Mouse (Mus musculus): ENCODE measurements around the gene Bpifb1.
"Not testable (repeated sequence)": the region's sequence is repeated elsewhere in the genome, so short reads cannot be mapped to it uniquely, and the experiment has no call there.

- not testable (repeated sequence) for TF ChIP-seq CTCF (IDR thresholded peaks at IDR 0.05; ENCODE audit: borderline replicate concordance, control insufficient read depth, extremely low read depth, insufficient read depth, low read length, poor library complexity); POLR2A (IDR thresholded peaks at IDR 0.05; ENCODE audit: control insufficient read depth, extremely low read depth, insufficient read depth, low read length, poor library complexity)
Measured at GRCm38 (mm10) chr2:154264397-154264796, 73.8 kb downstream of the Bpifb1 start.

All from thymus, adult 2 months (tissue).